Mouse (Mus musculus): ENCODE data around the gene Tctex1d2. TPM values are rescaled to one million over a fixed set of nuclear protein-coding genes. Genes with fewer than 3 reads are reported as not detected.
"Not testable (repeated sequence)": the region's sequence is repeated elsewhere in the genome, so short reads cannot be mapped to it uniquely, and the experiment has no call there.

Tctex1d2 gene
- polyA plus RNA-seq, 1 experiment from 2014 or later: 31.9 TPM

GRCm38 (mm10) chr16:32431926-32432325 lies 12.4 kb downstream of the Tctex1d2 start:
- no peak for ATAC-seq (ENCODE audit: insufficient number of reproducible peaks, insufficient read depth, low FRiP score, low TSS enrichment, low read depth)
- no peaks in the 10 kb centered on the region for H3K27me3 ChIP-seq
- 95% methylated on average over 1 of the region's 1 CpGs for WGBS
- peaks cover 15% of the 10 kb centered on the region for H3K4me1 ChIP-seq (replicated peaks)
- H3K36me3 ChIP-seq: no peaks in the 10 kb centered on the region
- H3K4me2 ChIP-seq: peak overlapping the region; percentile 91
- no peak overlapping the region; the same call in 1 of the 2 replicates for H3K9ac ChIP-seq (replicated peaks)
- no peaks in the 10 kb centered on the region for H3K9me3 ChIP-seq
- no peak overlapping the region; the same call in 1 of the 2 replicates for H3K4me3 ChIP-seq (replicated peaks)
- no peak overlapping the region for H3K27ac ChIP-seq

DNA sequence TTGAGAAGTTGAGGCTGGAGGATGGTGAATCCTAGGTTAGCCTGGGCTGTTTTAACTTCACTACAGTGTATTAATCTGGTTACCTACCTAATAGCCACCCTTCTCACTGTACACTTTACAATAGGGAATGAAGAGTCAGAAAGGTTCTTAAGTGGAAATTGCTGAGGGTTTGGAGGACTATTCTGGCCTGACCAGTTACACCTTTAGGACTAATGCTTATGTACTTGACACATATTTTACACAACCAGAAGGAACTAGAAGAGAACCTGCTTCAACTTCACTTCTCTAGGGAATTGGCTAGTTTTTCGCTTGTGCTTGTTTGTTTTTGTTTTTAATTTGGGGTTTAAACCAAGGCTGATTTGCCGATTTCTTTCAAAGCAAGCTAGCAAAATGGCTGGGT lies 13.6 kb downstream of the Tctex1d2 start:
- H3K4me1 ChIP-seq (replicated peaks): peaks cover 17% of the 10 kb centered on the region
- no peaks in the 10 kb centered on the region for H3K9me3 ChIP-seq
- no peak overlapping the region for H3K27ac ChIP-seq
- WGBS: 83% methylated on average over 2 of the region's 2 CpGs
- H3K4me2 ChIP-seq: no peak overlapping the region
- no peak for ATAC-seq (ENCODE audit: insufficient number of reproducible peaks, insufficient read depth, low FRiP score, low TSS enrichment, low read depth)
- no peaks in the 10 kb centered on the region for H3K27me3 ChIP-seq
- H3K9ac ChIP-seq (replicated peaks): no peak overlapping the region
- no peak overlapping the region for H3K4me3 ChIP-seq (replicated peaks)
- H3K36me3 ChIP-seq: no peaks in the 10 kb centered on the region

DNA sequence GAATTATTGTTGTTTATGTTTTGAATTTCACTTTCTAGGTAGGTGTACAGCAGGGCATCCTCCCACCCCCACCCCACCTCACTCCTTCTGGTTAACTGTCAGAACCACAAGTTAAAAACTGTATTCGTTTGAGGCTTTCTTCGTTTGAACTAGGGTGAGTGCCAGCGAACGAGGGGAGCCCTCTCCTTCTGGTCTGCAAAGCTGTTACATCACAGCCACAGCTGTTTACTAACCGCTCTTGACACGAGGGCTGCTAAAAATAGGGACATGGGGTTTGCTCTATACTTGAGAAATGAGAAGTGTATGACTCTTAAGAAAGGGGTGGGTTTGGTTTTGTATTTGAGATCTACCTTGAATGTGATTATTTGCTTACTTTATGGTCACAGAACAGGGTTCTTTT lies 14.6 kb downstream of the Tctex1d2 start:
- no peak overlapping the region for H3K27ac ChIP-seq
- no peaks in the 10 kb centered on the region for H3K27me3 ChIP-seq
- no peaks in the 10 kb centered on the region for H3K36me3 ChIP-seq
- ATAC-seq (ENCODE audit: insufficient number of reproducible peaks, insufficient read depth, low FRiP score, low TSS enrichment, low read depth): no peak
- no peak overlapping the region for H3K4me2 ChIP-seq
- H3K9me3 ChIP-seq: no peaks in the 10 kb centered on the region
- H3K4me1 ChIP-seq (replicated peaks): peaks cover 19% of the 10 kb centered on the region
- 53% methylated on average over 6 of the region's 6 CpGs for WGBS
- H3K4me3 ChIP-seq (replicated peaks): no peak overlapping the region
- H3K9ac ChIP-seq (replicated peaks): no peak overlapping the region

DNA sequence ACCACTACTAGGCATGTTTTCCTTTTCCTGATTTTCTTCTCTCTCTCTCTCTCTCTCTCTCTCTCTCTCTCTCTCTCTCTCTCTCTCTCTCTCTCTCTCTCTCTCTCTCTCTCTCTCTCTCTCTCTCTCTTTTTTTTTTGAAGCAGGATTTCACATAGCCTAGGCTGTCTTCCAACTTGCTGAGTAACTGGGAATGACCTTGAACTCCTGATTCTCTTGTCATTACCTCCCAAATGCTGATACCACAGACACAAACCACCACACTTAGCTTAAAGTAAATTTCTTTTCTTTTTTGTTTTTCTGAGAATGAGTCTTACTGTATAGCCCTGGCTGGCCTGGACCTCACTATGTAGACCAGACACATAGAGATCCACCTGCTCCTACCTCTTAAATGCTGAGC lies 15.2 kb downstream of the Tctex1d2 start:
- no peaks in the 10 kb centered on the region for H3K9me3 ChIP-seq
- H3K27me3 ChIP-seq: no peaks in the 10 kb centered on the region
- H3K4me1 ChIP-seq (replicated peaks): peaks cover 17% of the 10 kb centered on the region
- H3K36me3 ChIP-seq: peaks cover under 1% of the 10 kb centered on the region; the same call in 1 of the 2 replicates
- H3K4me2 ChIP-seq: no peak overlapping the region
- no peak for ATAC-seq (ENCODE audit: insufficient number of reproducible peaks, insufficient read depth, low FRiP score, low TSS enrichment, low read depth)
- no peak overlapping the region for H3K4me3 ChIP-seq (replicated peaks)
- no peak overlapping the region for H3K9ac ChIP-seq (replicated peaks)
- H3K27ac ChIP-seq: no peak overlapping the region

DNA sequence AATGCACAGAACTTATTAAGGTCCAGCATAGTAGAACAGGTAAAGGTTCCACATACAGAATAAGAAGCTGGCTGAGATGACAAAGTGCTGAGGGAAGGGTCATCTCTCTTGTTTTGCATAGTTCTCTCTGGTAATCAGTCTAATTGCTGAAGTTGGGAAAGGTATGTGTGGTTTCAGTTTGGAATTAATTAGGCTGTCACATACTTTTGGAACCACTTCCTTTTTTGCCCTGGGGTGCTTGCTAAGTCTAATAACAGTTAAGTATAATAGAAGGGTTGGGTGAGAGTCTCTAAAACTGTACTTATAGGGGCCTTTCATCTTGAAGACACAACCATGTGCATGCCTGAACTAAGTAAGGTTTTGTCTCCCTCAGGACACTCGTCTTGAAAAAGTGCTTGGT lies 17.2 kb downstream of the Tctex1d2 start:
- no peaks in the 10 kb centered on the region for H3K9me3 ChIP-seq
- 50% methylated on average over 1 of the region's 1 CpGs for WGBS
- ATAC-seq (ENCODE audit: insufficient number of reproducible peaks, insufficient read depth, low FRiP score, low TSS enrichment, low read depth): no peak
- no peak overlapping the region for H3K9ac ChIP-seq (replicated peaks)
- no peak overlapping the region for H3K27ac ChIP-seq
- H3K4me1 ChIP-seq (replicated peaks): peaks cover 9% of the 10 kb centered on the region
- no peaks in the 10 kb centered on the region for H3K27me3 ChIP-seq
- no peak overlapping the region for H3K4me2 ChIP-seq
- H3K4me3 ChIP-seq (replicated peaks): no peak overlapping the region
- peaks cover 4% of the 10 kb centered on the region; the same call in 1 of the 2 replicates for H3K36me3 ChIP-seq

- no peak overlapping the region for H3K4me3 ChIP-seq (replicated peaks)
- H3K27me3 ChIP-seq: no peaks in the 10 kb centered on the region
- H3K4me2 ChIP-seq: no peak overlapping the region
- peaks cover 4% of the 10 kb centered on the region; the same call in 1 of the 2 replicates for H3K4me1 ChIP-seq (replicated peaks)
- ATAC-seq (ENCODE audit: insufficient number of reproducible peaks, insufficient read depth, low FRiP score, low TSS enrichment, low read depth): no peak
- no peak overlapping the region for H3K9ac ChIP-seq (replicated peaks)
- 96% methylated on average over 1 of the region's 1 CpGs for WGBS
- no peaks in the 10 kb centered on the region for H3K9me3 ChIP-seq
- no peak overlapping the region for H3K27ac ChIP-seq
- H3K36me3 ChIP-seq: peaks cover 4% of the 10 kb centered on the region; the same call in 1 of the 2 replicates
Measured at GRCm38 (mm10) chr16:32437266-32437665, 17.8 kb downstream of the Tctex1d2 start.

DNA sequence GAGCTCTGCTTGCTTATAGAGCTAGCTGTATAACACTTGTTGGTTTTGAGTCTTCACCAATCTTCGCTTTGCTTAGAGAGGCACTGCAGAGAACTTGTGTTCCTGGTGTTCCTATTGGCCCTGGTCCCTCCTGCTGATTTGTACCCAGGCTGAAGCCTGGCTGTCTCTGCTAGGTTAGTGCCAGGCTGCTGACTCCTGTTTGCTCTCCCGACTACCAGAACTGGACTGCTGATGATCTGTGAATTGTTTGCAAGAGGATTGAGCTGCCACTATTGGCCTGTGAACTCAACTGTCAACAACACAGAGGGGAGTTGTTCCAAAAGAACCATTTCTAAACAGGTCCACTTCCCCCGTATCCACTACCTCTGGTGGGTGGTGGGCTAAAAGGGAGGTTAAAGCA lies 21.9 kb downstream of the Tctex1d2 start:
- 92% methylated on average over 3 of the region's 3 CpGs for WGBS
- Histone ChIP-seq H3K27me3 (no peaks in the 10 kb centered on the region), H3K9me3 (no peaks in the 10 kb centered on the region), H3K4me1 (replicated peaks) (peaks cover 4% of the 10 kb centered on the region; the same call in 1 of the 2 replicates), H3K4me2 (no peak overlapping the region), H3K9ac (replicated peaks) (no peak overlapping the region), H3K4me3 (replicated peaks) (no peak overlapping the region), H3K27ac (no peak overlapping the region), H3K36me3 (peaks cover 4% of the 10 kb centered on the region; the same call in 1 of the 2 replicates)
- ATAC-seq (ENCODE audit: insufficient number of reproducible peaks, insufficient read depth, low FRiP score, low TSS enrichment, low read depth): no peak

DNA sequence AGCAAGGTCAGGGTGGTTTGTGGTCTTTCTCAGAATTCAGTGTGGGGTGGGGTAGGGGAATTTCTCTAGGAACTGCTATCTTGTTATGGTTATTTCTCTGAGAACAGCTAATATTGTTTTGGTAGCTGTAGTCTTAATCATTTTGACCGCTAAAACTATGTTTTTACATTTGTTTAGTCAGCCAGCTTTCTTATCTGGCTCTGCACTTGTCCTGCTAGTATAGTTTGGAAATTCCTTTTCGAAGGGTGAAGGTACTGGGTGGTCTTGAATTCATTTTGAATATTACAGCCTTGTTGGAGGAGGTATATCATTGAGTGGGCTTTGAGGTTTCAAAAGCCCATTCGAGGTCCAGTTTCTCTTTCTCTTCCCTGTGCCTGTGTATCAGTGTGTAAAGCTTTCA lies 25.1 kb downstream of the Tctex1d2 start:
- H3K36me3 ChIP-seq; H3K9me3 ChIP-seq; H3K9ac ChIP-seq (replicated peaks); H3K4me1 ChIP-seq (replicated peaks); H3K4me2 ChIP-seq; H3K27me3 ChIP-seq; H3K4me3 ChIP-seq (replicated peaks); ATAC-seq (ENCODE audit: insufficient number of reproducible peaks, insufficient read depth, low FRiP score, low TSS enrichment, low read depth); H3K27ac ChIP-seq: not testable (repeated sequence)
- WGBS: 91% methylated on average over 3 of the region's 3 CpGs

DNA sequence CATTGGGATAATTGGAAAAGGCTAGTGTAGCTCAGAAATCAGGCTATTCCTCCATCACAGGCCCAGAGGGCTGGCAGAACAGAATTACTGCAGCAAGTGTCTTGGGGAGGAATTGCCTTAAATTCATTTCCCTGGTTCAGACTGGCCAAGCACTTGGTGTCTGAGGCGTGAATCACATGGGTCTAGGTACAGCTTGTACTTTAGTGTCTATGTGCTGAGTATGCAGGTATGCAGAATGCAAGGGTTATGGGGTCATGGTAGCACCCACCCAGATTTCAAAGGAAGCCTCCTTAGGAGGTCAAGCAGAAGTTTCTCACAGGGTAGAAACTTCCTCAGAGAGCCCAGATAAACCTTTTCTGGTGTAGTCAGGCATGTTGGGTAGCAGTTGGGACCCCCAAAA lies 26.1 kb downstream of the Tctex1d2 start:
- no peaks in the 10 kb centered on the region for H3K4me1 ChIP-seq (replicated peaks)
- no peak overlapping the region for H3K27ac ChIP-seq
- 96% methylated on average over 1 of the region's 1 CpGs for WGBS
- H3K36me3 ChIP-seq: no peaks in the 10 kb centered on the region
- no peaks in the 10 kb centered on the region for H3K27me3 ChIP-seq
- ATAC-seq (ENCODE audit: insufficient number of reproducible peaks, insufficient read depth, low FRiP score, low TSS enrichment, low read depth): no peak
- H3K9ac ChIP-seq (replicated peaks): no peak overlapping the region
- H3K9me3 ChIP-seq: no peaks in the 10 kb centered on the region
- H3K4me2 ChIP-seq: no peak overlapping the region
- H3K4me3 ChIP-seq (replicated peaks): no peak overlapping the region

DNA sequence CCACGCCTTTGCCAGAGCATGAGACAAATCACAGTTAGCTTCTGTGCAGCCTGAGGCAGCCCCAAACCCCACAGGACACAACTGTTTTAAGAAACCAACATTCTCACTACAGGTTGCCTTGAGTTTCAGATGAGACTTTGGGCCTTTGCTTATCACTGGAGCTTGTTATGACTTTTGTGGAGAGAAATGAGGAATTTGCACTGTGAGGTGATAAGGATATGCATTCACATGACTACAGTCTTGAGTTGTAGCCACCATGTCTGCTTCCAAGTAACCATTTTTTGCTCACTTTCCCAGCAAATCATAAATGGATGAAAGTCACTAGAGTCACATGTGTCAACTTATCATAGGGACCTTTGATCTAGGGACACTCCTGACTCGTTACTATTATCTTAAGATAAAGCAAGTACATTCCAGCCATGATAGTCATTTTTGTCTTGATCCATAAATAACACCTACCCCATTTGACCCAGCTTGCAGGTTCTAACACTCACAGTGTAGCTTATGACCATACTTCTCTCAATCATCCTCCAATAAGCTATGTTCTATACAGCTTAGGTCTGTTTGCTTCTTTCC lies 27.1 kb downstream of the Tctex1d2 start:
- Histone ChIP-seq H3K27me3 (no peaks in the 10 kb centered on the region), H3K4me2 (no peak overlapping the region), H3K4me1 (replicated peaks) (no peaks in the 10 kb centered on the region), H3K9ac (replicated peaks) (no peak overlapping the region), H3K36me3 (peaks cover 2% of the 10 kb centered on the region; the same call in 1 of the 2 replicates), H3K9me3 (no peaks in the 10 kb centered on the region), H3K27ac (no peak overlapping the region), H3K4me3 (replicated peaks) (no peak overlapping the region)
- ATAC-seq (ENCODE audit: insufficient number of reproducible peaks, insufficient read depth, low FRiP score, low TSS enrichment, low read depth): no peak
- WGBS: 78% methylated on average over 2 of the region's 2 CpGs

GRCm38 (mm10) chr16:32449665-32450064 lies 30.2 kb downstream of the Tctex1d2 start:
- ATAC-seq (ENCODE audit: insufficient number of reproducible peaks, insufficient read depth, low FRiP score, low TSS enrichment, low read depth): no peak
- Histone ChIP-seq H3K27ac (no peak overlapping the region), H3K9me3 (no peaks in the 10 kb centered on the region), H3K4me1 (replicated peaks) (peaks cover 8% of the 10 kb centered on the region), H3K4me3 (replicated peaks) (no peak overlapping the region), H3K27me3 (no peaks in the 10 kb centered on the region), H3K4me2 (no peak overlapping the region), H3K9ac (replicated peaks) (no peak overlapping the region), H3K36me3 (peaks cover 14% of the 10 kb centered on the region; the same call in 1 of the 2 replicates)
- 85% methylated on average over 3 of the region's 3 CpGs for WGBS

DNA sequence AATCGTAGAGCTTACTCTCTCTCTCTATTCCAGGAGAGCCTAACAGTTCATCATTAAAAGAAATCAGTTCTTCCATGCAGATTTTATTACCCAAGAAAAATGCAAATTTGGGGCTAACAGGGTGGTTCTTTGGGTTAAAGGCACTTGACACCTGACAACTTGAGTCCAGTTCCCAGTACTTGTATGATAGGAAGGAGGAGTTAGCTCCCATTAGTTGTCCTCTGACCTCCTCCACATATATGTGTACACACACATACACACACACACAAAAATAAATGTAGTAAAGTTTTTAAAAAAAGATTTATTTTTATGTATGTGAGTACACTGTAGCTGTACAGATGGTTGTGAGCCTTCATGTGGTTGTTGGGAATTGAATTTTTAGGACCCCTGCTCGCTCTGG lies 30.6 kb downstream of the Tctex1d2 start:
- Histone ChIP-seq H3K9ac (replicated peaks) (no peak overlapping the region), H3K36me3 (peaks cover 14% of the 10 kb centered on the region; the same call in 1 of the 2 replicates), H3K27me3 (no peaks in the 10 kb centered on the region), H3K4me3 (replicated peaks) (no peak overlapping the region), H3K9me3 (no peaks in the 10 kb centered on the region), H3K27ac (no peak overlapping the region), H3K4me1 (replicated peaks) (peaks cover 12% of the 10 kb centered on the region), H3K4me2 (no peak overlapping the region)
- 88% methylated on average over 2 of the region's 2 CpGs for WGBS
- no peak for ATAC-seq (ENCODE audit: insufficient number of reproducible peaks, insufficient read depth, low FRiP score, low TSS enrichment, low read depth)
